Mouse (Mus musculus): ENCODE measurements around the gene Cx3cr1.

DNA sequence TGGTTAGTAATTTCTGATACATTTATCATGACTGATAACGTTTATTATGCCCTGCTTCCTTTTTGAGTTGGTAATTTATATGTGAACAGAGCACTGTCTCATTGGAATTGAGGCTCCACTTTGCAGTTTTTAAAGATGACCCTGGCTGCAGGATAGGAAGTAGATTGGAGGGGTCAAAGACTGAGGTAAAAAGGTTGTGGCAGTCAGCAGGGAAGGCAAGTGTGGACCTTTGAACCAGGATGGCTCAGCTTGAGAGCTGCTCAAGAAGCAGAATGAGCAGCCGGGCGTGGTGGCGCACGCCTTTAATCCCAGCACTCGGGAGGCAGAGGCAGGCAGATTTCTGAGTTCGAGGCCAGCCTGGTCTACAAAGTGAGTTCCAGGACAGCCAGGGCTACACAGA, 43.8 kb upstream of the Cx3cr1 start:
- TF ChIP-seq CTCF (IDR thresholded peaks at IDR 0.05; ENCODE audit: borderline replicate concordance, insufficient read depth, low read depth, low read length) (no peak), POLR2A (IDR thresholded peaks at IDR 0.05; ENCODE audit: borderline replicate concordance, insufficient read depth, low read length) (no peak)
